Mouse (Mus musculus) G1E-ER4 (cell line): ENCODE measurements around the gene Ppp2r5e. TPM values are rescaled to one million over a fixed set of nuclear protein-coding genes. Genes with fewer than 3 reads are reported as not detected.

Experiments used
- GATA1 ChIP-seq: IDR thresholded peaks from one replicate; pipeline ENCODE4 v1.8.0; 2012; ENCODE audit warnings: low read length, inconsistent platforms
- polyA plus RNA-seq: library from polyadenylated mRNA; stranded (reverse); fragments of >175 nt; gene quantifications from 2 replicates; pipeline ENCODE4 v1.2.3, GENCODE M21; 2012

The Ppp2r5e gene
- polyA plus RNA-seq, 1 experiment = 114 TPM

DNA sequence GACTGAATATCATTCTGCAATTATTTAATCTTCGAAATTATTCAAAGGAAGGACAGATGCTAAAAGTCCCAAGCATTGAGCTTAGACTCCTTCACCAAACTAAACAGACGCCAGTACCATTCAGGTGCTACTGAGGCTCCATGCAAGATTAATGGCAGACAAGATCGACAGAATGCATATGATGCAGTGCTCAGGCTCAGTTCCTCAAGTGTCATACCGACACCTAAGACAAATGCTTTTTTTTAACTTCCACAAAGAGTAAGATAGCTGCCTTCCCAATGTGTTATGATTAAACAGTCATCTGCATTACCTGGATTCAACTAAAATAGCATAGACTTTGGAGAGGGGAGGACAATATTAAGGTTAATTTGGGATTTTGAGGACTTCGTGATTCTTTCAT, 1.6 kb downstream of the Ppp2r5e start:
- no peak for TF ChIP-seq GATA1

DNA sequence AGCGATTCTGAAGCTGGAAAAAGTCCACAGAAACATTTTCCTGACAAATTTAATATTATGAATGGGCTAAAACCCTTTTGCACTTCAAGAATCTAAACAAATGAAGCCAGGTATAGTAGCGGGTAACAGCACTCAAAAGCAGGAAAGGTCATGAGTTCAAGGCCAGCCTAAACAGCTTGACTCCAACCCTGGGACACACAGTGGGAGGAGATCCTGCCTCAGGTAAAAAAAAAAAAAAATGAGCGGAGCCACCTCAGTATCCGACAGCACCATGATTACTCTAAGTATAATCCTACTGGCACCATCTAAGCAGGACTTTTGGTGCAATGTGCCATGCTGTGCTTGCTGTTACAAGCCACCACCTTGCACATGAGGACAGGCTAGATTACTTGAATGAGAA, 2.2 kb downstream of the Ppp2r5e start:
- TF ChIP-seq GATA1 = no peak

DNA sequence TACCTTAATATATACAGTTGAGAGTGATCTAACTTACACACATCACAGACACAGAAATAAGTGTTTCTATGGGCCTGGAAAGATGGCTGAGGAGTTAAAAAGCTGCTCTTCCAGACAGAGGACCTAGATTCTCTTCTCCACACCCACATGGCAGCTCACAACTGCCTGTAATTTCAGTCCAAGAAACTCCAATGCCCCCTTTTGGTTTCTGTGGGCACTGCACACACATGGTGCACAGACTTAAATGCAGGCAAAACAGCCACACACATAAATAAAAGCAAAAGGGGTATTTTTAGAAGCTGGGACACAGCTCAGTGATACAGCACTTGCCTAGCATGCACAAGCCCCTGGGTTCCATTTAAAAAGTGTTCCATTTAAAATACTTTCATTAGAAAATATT, 8.5 kb downstream of the Ppp2r5e start:
- TF ChIP-seq GATA1 = no peak

DNA sequence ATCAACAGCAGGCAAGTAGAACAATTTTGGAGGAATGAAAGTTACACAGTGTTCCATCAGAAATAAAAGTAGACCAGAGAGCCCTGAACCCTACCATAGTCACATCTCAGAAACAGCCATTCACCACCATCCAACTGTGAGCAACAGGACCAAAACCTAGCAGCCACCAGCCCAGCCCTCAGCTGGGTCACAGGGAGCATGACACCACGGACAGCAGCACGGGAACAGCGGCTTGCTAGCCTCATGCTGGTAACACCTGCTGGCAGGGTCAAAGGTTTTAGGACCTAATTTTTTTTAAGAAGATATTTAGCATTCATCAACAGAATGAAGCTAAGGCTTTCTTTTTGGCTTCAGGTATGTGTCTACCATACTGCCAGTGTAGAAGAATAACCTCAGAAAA, 12.3 kb downstream of the Ppp2r5e start:
- TF ChIP-seq GATA1 = no peak

DNA sequence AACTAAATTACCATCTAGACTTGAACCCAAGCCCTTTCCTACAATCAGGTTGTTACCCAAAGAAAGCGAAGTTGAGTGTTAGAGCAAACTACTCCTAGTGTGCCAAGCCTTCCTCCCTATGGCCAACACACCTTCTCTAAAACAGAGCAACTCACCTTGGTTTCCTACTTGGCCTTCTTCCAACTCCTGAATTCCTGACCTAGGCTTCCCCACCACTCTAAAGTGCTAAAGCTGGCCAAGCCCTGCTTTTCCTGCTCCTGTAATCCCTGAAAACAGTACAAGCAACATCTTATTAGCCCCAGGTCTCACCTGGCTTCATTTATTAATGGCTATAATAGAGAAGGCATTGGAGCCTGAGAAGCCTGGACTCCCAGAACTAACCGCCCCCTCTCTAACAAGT, 17.0 kb downstream of the Ppp2r5e start:
- TF ChIP-seq GATA1 = no peak

DNA sequence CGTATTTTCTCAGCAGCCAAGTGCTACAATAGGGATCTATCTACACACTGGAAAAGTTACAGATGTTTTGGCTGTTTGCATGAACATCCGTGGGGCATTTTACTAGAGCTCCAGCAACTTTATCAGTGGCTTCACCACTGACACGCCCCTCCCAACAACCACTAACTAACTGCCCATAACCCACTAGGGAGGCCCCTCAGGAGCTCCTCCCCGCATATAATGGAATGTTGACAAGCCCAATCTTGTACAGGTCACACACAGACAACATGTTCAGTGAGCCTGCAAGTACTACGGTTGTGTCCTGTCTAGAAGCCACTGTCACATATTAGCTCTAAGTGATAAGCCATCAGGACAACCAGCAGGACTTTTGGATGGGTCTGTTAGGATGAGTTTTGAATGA, 18.8 kb downstream of the Ppp2r5e start:
- TF ChIP-seq GATA1 = no peak

DNA sequence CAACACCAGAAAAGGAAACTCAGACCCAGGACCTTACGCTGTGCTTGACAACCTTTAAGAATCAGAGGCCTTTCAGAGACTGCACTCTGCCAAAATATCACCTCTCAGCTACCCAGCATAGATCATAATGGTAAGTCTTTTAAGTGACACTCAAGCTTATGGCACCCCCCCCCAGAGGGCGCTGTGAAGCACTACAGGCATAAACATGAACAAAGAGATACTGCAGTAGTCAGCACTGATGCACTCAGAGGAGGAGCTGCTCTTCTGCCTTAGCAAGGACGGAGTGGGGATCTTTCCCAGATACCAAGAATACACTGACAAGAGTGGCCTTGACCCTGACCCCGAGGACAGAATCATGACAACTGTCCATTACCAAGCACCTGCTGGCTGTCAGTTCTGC, 23.8 kb downstream of the Ppp2r5e start:
- TF ChIP-seq GATA1 = no peak

DNA sequence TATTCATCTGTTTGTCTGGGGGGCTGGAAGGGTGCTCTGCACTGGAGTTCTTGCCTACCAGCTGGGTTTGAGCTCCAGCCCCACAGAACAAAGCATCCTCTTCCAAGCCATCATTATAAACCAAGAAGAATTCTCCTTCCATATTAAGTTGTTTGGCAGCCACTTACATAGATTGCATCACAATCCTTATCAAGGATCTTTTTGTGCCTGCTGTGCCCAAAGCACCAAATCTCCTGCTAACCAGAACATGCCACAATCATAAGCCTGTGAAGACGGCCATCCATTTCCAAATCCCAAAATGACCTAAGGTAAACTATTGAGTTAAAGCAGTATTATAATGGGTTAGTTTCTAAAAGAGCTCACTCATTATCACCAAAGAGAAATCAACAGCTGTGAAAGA, 25.9 kb downstream of the Ppp2r5e start:
- no peak for TF ChIP-seq GATA1

DNA sequence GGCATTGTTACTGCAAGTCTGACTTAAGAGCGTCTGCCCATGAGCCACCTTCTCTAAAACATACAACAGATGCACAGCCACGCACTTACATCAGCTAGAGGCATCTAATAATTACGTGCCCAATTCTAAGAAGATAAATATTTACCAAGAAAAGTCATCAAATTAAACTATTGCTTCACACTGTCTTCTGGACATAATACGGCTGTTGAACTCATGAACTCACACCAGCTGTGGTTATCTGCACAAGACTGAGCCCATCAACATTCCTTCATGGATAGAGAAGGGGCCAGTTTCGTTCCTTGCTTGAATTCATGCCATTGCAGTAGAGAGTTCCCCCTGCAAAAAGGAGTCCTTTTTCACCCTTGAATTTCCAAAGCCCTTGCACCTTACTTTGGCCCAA, 28.3 kb downstream of the Ppp2r5e start:
- no peak for TF ChIP-seq GATA1

DNA sequence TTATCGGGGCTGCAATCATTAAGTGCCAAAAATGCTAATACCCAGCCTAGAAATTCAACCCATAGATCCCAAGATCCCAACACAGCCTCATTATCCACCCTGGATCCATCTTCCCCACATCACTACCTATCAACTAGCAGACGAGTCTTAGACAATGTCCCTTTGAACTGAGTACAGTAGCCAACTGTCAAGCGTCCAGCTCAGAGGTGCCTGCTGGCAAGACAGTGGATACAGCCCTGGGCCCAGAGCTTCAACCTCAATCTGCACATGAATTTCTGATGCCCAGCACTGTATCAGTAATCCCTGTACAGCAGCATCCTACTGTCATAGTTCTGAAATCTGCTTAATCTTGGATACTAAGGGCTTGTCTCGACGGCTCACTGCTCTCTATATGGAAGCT, 30.3 kb downstream of the Ppp2r5e start:
- no peak for TF ChIP-seq GATA1

DNA sequence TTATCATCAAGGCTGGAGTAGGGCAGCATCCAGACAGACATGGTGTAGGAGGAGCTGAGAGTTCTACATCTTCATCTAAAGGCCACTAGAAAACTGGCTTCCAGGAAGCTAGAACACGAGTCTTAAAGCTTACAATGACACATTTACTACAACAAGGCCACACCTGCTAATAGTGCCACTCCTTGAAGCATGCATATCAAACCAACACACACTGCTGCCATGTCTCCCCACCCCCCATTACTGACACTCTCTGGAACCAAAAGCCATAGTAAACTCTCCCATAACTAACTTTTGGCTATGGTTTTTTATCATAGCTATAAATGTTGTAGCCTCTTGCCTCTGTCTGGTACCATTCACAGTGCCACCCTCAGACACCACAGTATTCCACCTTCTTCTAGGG, 31.5 kb downstream of the Ppp2r5e start:
- TF ChIP-seq GATA1 = no peak

DNA sequence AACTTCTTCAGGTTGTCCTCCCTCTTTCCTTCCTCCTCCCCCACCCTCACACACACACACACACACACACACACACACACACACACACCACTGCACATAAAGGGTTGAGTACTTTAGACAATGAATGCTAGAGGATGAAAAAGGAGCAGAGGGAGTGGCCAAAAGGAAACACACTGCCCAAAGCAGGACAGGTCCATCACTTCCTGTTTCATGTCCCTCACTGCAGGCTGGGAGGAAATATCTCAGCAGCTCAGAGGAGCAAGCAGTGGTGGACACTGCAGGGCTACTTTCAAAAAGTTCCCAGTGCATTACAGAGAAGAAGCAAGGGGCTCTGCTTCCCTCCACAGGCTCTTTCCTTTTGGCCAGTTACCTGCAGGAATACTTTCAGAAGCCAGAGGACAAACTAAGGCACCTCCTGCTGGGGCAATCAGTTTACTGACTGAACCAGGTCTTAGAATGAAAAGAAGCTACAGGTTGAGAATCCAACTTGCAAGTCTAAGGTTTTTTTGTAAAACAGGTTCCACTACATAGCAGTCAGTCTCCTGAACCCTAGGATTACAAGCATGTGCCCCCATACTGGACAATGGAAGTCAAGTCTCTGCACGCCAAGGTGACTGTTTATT, 32.9 kb downstream of the Ppp2r5e start:
- TF ChIP-seq GATA1 = no peak

DNA sequence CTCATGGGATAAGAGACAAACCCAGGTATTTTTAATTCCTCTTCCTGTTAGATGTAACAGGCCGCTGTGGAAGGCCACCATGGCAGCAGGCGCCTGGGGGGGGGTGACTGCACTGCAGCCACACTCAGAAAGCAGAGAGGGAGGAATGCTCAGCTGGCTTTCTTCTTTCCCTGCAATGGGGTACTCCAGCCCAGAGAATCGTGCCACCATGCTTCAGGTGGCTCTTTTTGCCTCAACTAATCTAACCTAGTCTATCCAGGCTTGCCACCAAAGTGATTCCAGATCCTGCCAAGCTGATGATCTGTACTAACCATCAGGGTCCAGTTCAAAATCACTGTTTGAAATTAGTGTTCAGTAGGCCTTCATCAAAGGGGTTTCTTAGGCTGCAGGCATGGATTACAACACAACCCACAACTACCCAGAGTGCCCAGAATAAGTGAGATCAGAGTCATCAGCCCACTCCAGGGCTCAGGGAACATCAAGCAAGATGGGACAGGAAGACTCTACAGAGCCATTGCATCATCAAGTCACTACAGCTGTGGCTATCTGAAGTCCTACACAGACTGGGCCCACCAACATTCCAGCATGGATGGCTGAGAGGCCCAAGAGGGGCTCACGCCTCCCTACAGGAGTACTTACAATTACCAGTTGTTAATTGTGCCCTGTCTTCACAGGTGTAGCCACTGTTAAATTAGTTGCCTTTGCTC, 35.2 kb downstream of the Ppp2r5e start:
- TF ChIP-seq GATA1 = no peak

DNA sequence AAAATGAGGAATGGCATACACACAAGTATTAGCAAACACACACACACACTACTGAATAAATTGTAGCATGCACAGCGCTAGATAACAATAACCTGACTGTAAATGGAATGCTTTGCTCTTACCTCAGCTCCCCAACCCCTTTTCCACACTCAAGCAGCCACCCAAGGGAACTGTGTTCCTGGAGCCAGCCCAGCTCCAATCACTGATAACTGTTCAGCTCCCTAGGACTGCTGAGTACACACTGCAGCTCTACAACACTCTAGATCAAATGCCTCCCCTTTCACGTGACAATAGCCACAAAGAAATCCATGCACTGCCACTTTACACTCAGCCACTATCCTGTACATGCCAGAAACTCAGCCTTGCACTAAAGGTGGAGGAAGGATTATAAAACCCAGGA, 36.8 kb downstream of the Ppp2r5e start:
- TF ChIP-seq GATA1 = no peak

DNA sequence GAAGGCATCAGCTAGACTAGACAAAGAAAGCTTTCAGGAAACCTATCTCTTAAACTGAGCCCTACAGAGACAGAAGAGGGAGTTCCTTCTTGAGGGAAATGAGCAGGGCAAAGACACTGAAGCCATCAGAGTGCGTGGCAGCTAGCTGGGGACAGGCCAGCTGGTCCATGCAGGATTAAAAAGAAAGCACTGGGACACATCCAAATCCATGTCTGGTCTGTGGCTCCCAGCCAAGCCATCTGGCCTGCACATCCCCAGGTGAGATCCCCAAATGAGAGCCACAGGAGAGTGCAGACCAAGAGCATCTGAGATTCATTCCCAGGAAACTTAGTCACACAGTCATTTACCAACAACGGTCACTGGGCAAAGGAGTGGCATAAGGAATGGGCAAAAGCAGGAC, 38.2 kb downstream of the Ppp2r5e start:
- TF ChIP-seq GATA1 = no peak

DNA sequence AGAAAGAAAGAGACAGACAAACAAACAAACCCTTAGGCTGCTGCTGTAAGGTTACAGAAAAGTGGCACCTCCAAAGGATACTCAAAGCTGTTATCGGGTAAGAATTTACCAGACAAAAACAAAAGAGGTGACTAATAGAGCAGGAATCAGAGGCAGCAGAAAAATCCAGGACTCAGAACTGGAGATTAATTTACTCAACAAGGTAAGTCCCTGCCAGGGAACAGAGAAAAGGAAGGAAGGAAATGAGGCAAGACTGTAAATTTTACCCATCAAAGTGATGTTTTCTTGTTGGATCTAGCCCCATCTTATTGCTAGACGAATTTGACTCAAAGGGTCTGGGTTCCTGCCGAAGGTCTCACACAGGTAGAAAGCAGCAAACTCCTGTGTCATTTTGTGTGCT, 41.0 kb downstream of the Ppp2r5e start:
- TF ChIP-seq GATA1 = no peak

DNA sequence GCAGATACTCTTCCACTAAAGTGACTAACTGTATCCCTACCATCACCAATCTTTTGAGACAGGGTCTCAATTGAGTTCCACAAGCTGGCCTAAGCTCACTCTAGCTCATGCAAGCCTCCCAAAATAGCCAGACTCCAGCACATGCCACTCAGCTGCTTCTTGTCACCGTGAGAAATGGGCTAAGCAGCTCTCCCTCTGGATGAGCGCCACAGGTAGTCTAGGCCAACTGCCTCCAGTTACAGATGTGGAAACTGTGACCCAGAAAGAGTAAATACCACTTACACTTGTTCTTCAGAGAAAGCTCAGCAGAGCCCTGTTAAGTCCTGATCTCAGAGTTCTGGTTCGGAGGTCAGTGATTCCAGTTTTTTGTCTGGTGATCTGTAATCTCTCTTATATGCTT, 43.7 kb downstream of the Ppp2r5e start:
- TF ChIP-seq GATA1 = no peak
